Mouse (Mus musculus): ENCODE data around the gene Atf2.
"Not testable (repeated sequence)": the region's sequence is repeated elsewhere in the genome, so short reads cannot be mapped to it uniquely, and the experiment has no call there.

The Atf2 gene

DNA sequence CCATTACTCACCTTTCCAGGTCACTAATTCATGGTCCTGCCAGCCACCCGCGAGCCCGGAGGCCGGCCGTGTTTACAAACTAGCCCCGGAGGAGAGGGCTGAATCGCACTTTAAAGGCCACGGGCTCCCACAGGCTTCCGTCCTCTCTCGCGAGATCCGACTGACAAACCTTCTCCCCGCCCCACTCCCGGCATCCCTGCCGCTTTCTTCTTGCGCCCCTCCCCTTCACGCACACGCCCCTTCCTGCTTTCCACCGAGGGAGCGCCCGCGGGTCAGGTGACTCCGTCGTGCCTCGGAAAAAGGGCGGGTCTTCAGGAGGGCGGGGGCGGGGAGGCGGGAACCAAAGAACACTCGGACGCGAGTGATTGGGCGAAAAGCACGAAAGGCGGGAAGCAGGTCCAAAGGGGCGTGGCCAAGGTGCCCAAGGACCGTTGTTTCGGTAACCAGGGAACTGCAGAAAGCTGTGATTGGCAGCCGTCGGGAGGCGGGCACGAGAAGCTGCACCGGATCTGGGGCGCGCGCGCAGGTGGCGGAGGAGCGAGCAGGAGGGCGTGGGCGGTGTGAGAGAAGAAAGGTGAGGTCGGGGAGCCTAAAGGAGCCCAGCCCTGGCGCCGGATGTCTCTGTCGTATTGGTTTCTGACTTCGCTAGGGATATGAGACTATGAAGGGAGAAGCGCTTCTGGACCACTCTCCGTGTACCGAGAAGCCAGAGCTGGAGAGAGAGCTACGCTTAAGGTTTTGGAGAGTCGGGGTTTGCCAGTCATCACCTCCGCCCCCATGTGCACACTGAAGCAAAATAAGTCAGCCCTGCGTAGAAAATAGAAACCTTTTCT lies at the start of gene Atf2:
TSS of gene Atf2 (minus strand) at position 176 of the 833 bp plus-strand sequence.
- in situ Hi-C loops (cut with MboI; ENCODE audit: unreplicated experiment in 2 of 2) = loop anchor here in 1 of 2 experiments (25.0 kb wide), 2 partner anchors 330 to 580 kb away; partner anchors contain the start of genes Cir1 and Scrn3

- in situ Hi-C loops (cut with MboI; ENCODE audit: unreplicated experiment in 2 of 2) = no loop called here
These were observed 48.8 kb upstream of the Atf2 start for GRCm38 (mm10) chr2:73941281-73941680.

DNA sequence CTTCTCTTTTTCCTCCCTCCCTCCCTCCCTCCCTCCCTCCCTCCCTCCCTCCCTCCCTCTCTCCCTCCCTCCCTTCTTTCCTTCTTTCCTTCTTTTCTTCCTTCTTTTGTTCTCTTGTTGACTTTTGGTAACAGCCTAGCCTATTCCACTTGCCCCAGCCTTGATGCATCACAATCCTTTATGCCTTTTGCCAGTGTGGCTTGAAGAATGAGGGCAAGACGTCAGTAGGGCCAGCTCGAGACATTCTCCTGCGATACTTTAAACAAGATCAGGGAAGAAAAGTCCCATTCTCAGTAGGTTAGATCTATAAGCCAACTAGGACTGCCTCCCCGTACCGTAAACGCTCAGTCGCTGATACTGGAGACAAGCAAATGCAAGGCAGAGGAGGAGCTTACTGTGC lies 48.0 kb upstream of the Atf2 start:
- in situ Hi-C loops (cut with MboI; ENCODE audit: unreplicated experiment in 2 of 2) = no loop called here

- in situ Hi-C loops (cut with MboI; ENCODE audit: unreplicated experiment in 2 of 2) = no loop called here
These were observed 46.5 kb upstream of the Atf2 start for GRCm38 (mm10) chr2:73938896-73939295.

GRCm38 (mm10) chr2:73932676-73933313 lies 40.4 kb upstream of the Atf2 start:
- in situ Hi-C loops (cut with MboI; ENCODE audit: unreplicated experiment in 2 of 2) = no loop called here

GRCm38 (mm10) chr2:73927711-73928110 lies 35.3 kb upstream of the Atf2 start:
- in situ Hi-C loops (cut with MboI; ENCODE audit: unreplicated experiment in 2 of 2) = no loop called here

DNA sequence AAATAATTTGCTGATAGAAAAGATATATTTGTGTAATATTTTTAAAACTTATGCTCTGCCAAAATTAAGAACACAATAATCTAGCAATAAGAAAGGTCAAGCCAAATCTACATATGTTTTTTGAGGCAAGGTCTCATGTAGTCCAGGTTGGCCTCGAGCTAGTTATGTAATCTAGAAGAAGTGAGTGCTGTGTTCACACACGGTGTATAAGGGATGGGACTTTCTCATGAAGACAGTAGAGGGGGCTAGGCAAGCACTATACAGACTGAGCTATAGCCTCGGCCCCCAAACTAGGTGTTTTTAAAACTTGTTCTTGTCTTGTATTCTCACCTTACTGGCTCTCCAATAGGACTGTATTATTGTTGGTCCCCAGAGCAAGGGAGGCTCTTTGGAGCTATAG lies 33.1 kb upstream of the Atf2 start:
- in situ Hi-C loops (cut with MboI; ENCODE audit: unreplicated experiment in 2 of 2) = no loop called here

- in situ Hi-C loops (cut with MboI; ENCODE audit: unreplicated experiment in 2 of 2) = no loop called here
These were observed 32.6 kb upstream of the Atf2 start for GRCm38 (mm10) chr2:73925089-73925488.

DNA sequence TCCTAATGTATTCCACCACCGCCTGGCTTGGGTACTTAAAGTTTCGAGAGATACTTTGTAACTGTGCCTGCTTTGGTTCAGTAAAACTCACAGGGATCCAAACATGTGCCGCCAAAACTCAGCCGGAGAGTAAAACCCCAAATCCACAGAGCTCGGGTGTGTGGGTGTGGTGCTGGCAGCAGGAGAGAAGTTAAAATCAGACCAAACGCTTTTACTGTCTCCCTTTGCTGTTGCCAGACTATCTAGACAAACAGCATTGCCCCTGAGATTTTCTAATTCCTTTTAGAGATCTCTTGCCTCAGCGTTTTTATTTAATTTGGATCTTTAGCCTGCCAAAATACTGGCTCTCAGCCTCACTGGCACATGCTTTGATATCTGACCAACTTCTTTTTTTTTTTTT lies 27.2 kb upstream of the Atf2 start:
- in situ Hi-C loops (cut with MboI; ENCODE audit: unreplicated experiment in 2 of 2) = no loop called here

- in situ Hi-C loops (cut with MboI; ENCODE audit: unreplicated experiment in 2 of 2) = loop anchor here in 1 of 2 experiments (5.0 kb wide), 1 partner anchor 350 kb away; no protein-coding TSS in a partner anchor
These were observed 19.8 kb upstream of the Atf2 start for GRCm38 (mm10) chr2:73912264-73912663.

- in situ Hi-C loops (cut with MboI; ENCODE audit: unreplicated experiment in 2 of 2) = loop anchor here in 1 of 2 experiments (5.0 kb wide), 1 partner anchor 349 kb away; no protein-coding TSS in a partner anchor
These were observed 18.8 kb upstream of the Atf2 start, which contains the start of gene Atp5g3 for GRCm38 (mm10) chr2:73911175-73911700. Gene Atp5g3 (minus strand): TSS chr2:73911326.

- in situ Hi-C loops (cut with MboI; ENCODE audit: unreplicated experiment in 2 of 2) = loop anchor here in 1 of 2 experiments (5.0 kb wide), 1 partner anchor 348 kb away; no protein-coding TSS in a partner anchor
These were observed 18.2 kb upstream of the Atf2 start for GRCm38 (mm10) chr2:73910571-73911174.

DNA sequence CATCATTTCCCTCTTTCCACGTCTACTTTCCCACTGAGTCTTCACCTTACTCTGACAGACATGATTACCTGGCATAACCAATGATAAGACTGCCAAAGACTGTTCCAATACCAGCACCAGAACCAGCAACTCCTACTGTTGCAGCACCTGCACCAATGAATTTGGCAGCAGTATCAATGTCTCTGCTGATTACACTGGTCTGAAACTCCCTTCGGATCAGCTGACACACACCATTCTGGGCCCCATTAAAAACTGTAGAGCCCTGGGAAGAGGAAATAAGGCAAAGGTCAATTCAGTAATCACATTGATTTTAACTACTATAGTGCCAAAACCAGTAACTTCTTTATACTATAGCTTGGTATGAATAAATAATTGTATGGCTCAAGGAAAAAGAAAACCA lies 16.7 kb upstream of the Atf2 start:
- in situ Hi-C loops (cut with MboI; ENCODE audit: unreplicated experiment in 2 of 2) = no loop called here

DNA sequence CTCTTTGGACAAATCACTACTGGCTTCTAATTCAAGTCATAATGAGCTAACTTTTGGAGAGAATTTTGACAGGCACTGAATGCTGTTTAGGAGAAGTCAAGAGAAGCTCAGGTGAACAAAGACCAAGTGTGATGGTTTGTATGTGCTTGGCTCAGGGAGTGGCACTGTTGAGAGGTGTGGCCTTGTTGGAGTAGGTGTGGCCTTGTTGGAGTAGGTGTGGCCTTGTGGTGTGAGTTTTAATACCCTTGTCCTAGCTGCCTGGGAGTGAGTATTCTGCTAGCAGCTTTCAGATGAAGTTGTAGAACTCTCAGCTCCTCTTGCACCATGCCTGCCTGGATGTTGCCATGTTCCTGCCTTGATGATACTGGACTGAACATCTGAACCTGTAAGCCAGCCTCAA lies 12.2 kb upstream of the Atf2 start:
- in situ Hi-C loops (cut with MboI; ENCODE audit: unreplicated experiment in 2 of 2) = not testable (repeated sequence)

- in situ Hi-C loops (cut with MboI; ENCODE audit: unreplicated experiment in 2 of 2) = no loop called here
These were observed 11.1 kb upstream of the Atf2 start for GRCm38 (mm10) chr2:73903536-73903935.

GRCm38 (mm10) chr2:73902328-73902727 lies 9.9 kb upstream of the Atf2 start:
- in situ Hi-C loops (cut with MboI; ENCODE audit: unreplicated experiment in 2 of 2) = not testable (repeated sequence)

DNA sequence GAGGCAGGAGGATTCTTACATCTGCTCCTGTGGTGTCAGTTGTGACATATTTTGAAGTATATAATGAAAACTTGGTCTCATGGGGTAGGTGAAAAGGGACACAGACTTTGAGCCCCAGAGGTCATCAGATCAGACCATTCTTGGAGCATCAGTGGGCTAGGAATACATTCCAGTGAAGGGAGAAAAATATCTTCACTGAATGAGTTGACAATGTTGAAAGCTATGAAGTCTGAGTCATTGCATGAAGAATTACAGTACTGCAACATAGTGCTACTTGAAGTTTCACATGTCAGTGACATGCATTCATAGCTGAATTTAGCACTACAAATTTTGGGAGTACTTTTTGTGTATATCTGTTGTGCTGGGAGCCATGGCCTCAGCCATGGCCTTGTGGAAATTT lies 8.7 kb upstream of the Atf2 start:
- in situ Hi-C loops (cut with MboI; ENCODE audit: unreplicated experiment in 2 of 2) = no loop called here

- in situ Hi-C loops (cut with MboI; ENCODE audit: unreplicated experiment in 2 of 2) = no loop called here
These were observed 7.9 kb upstream of the Atf2 start for GRCm38 (mm10) chr2:73900364-73900763.

DNA sequence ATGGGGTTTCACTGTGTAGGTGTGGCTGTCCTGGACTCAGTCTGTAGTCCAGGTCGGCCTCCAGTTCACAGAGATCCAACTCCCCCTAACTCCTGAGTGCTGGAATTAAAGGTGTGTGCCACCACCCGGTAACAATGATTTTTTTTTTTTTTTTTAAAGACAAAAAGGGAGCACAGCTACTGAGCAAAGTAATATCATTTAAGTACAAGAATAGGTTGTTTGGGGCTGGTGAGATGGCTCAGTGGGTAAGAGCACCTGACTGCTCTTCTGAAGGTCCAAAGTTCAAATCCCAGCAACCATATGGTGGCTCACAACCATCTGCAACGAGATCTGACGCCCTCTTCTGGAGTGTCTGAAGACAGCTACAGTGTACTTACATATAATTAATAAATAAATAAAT lies 4.5 kb upstream of the Atf2 start:
- in situ Hi-C loops (cut with MboI; ENCODE audit: unreplicated experiment in 2 of 2) = loop anchor here in 1 of 2 experiments (25.0 kb wide), 2 partner anchors 335 to 585 kb away; partner anchors contain the start of genes Cir1 and Scrn3

DNA sequence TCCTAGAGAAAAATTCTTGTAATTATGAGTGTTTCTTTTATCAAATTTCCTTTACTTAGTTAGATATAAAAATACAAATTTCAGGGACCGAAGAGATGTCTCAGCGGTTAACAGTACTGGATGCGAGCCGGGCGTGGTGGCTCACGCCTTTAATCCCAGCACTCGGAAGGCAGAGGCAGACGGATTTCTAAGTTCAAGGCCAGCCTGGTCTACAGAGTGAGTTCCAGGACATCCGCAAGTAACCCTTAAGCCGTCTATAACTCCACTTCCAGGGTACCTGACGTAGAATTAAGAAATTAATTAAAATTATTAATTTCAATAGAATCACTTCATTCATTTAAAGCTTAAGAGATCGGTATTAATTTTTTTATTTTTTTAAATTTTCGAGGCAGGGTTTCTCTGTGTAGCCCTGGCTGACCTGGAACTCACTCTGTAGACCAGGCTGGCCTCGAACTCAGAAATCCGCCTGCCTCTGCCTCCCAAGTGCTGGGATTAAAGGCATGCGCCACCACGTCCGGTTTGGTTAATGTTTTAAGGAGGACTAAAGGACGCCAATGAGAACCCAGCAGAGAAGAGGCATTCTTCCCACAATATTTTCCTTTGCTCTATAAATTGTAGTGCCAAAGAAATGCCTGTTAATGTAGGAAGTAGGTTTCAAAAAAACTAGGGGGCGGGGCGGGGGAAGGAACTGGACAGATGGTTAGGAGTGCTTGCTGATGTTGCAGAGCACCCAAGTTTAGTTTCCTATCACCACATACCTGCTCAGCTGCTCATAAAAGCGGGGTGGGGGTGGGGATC lies 1.2 kb upstream of the Atf2 start:
- in situ Hi-C loops (cut with MboI; ENCODE audit: unreplicated experiment in 2 of 2) = loop anchor here in 1 of 2 experiments (25.0 kb wide), 2 partner anchors 331 to 581 kb away; partner anchors contain the start of genes Cir1 and Scrn3

Measured in v-Abl transformed pro-B cells (cell line).